Mouse (Mus musculus): ENCODE measurements around the gene Mrpl1. TPM values are rescaled to one million over a fixed set of nuclear protein-coding genes. Genes with fewer than 3 reads are reported as not detected.

Mrpl1 gene
- polyA plus RNA-seq, 1 experiment from 2014 or later, result 23.2 TPM

GRCm38 (mm10) chr5:96218648-96219047, 9.4 kb downstream of the Mrpl1 start:
- Histone ChIP-seq H3K4me3 (no peak overlapping the region), H3K27ac (no peak overlapping the region), H3K36me3 (replicated peaks) (peaks cover 14% of the 10 kb centered on the region), H3K27me3 (ENCODE audit: poor library complexity, severe bottlenecking) (no peaks in the 10 kb centered on the region), H3K4me1 (peaks cover 6% of the 10 kb centered on the region), H3K9me3 (no peaks in the 10 kb centered on the region)
- 85% methylated on average over 3 of the region's 3 CpGs for WGBS
- no peak for DNase-seq (ENCODE audit: extremely low spot score, low spot score)

- no peak overlapping the region for H3K27ac ChIP-seq
- no peak for DNase-seq (ENCODE audit: extremely low spot score, low spot score)
- H3K4me1 ChIP-seq, result peaks cover 6% of the 10 kb centered on the region
- H3K4me3 ChIP-seq, result no peak overlapping the region
- H3K27me3 ChIP-seq (ENCODE audit: poor library complexity, severe bottlenecking), result no peaks in the 10 kb centered on the region
- WGBS, result 82% methylated on average over 4 of the region's 4 CpGs
- peaks cover 16% of the 10 kb centered on the region for H3K36me3 ChIP-seq (replicated peaks)
- H3K9me3 ChIP-seq, result no peaks in the 10 kb centered on the region
These were observed 10.2 kb downstream of the Mrpl1 start for GRCm38 (mm10) chr5:96219512-96219911.

- Histone ChIP-seq H3K27me3 (ENCODE audit: poor library complexity, severe bottlenecking) (no peaks in the 10 kb centered on the region), H3K4me3 (no peak overlapping the region), H3K9me3 (no peaks in the 10 kb centered on the region), H3K4me1 (peaks cover 6% of the 10 kb centered on the region), H3K27ac (no peak overlapping the region), H3K36me3 (replicated peaks) (peaks cover 23% of the 10 kb centered on the region)
- 88% methylated on average over 1 of the region's 1 CpGs for WGBS
- DNase-seq (ENCODE audit: extremely low spot score, low spot score), result no peak
These were observed 12.0 kb downstream of the Mrpl1 start for GRCm38 (mm10) chr5:96221298-96221697.

DNA sequence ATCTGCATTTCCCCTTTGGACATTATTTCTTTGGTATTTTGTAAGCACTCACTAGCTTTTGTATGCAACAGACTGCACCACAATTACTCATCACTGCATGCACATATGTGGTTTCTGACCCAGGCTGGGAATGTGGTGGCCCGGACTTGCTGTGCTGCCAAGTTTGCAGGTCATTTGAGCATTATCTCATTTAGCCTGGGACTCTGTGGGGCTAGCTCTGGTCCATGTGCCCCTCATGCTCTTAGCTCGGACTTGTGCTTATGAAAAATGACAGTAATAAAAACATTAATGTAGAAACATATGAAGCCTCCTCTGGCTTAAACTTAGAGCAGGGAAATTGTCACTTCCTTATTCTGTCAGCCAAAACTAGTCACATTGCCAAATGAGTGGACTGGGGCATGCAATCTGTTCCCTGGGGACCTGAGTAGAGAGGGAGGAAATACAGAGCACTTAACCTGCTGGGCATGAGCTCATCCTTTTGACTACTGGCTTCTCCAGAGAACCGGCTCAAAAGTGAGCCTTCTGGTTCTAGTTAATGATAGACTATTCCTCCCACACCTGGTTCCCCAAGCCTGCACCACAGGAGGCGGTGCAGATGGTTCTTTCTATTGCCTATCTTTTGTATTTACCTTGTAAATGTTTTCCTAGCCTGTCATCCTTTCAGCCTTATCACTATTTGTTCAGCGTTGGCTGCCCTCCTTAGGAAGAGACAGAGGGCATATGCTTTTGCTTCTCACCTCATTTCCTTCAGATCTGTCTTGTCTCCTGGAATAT, 12.7 kb downstream of the Mrpl1 start:
- no peak for DNase-seq (ENCODE audit: extremely low spot score, low spot score)
- no peaks in the 10 kb centered on the region for H3K9me3 ChIP-seq
- 85% methylated on average over 5 of the region's 5 CpGs for WGBS
- H3K27ac ChIP-seq, result no peak overlapping the region
- H3K36me3 ChIP-seq (replicated peaks), result peaks cover 30% of the 10 kb centered on the region
- H3K4me3 ChIP-seq, result no peak overlapping the region
- H3K4me1 ChIP-seq, result peaks cover 6% of the 10 kb centered on the region
- H3K27me3 ChIP-seq (ENCODE audit: poor library complexity, severe bottlenecking), result no peaks in the 10 kb centered on the region

GRCm38 (mm10) chr5:96222964-96223363, 13.7 kb downstream of the Mrpl1 start:
- Histone ChIP-seq H3K27me3 (ENCODE audit: poor library complexity, severe bottlenecking) (no peaks in the 10 kb centered on the region), H3K27ac (no peak overlapping the region), H3K4me1 (peaks cover 6% of the 10 kb centered on the region), H3K9me3 (no peaks in the 10 kb centered on the region), H3K4me3 (no peak overlapping the region), H3K36me3 (replicated peaks) (peaks cover 36% of the 10 kb centered on the region)
- DNase-seq (ENCODE audit: extremely low spot score, low spot score), result no peak
- WGBS, result 97% methylated on average over 3 of the region's 3 CpGs

- Histone ChIP-seq H3K4me1 (no peaks in the 10 kb centered on the region), H3K36me3 (replicated peaks) (peaks cover 55% of the 10 kb centered on the region), H3K4me3 (no peak overlapping the region), H3K27me3 (ENCODE audit: poor library complexity, severe bottlenecking) (no peaks in the 10 kb centered on the region), H3K27ac (no peak overlapping the region), H3K9me3 (no peaks in the 10 kb centered on the region)
- WGBS, result 98% methylated on average over 8 of the region's 8 CpGs
- DNase-seq (ENCODE audit: extremely low spot score, low spot score), result no peak
These were observed 17.2 kb downstream of the Mrpl1 start for GRCm38 (mm10) chr5:96226490-96226889.

DNA sequence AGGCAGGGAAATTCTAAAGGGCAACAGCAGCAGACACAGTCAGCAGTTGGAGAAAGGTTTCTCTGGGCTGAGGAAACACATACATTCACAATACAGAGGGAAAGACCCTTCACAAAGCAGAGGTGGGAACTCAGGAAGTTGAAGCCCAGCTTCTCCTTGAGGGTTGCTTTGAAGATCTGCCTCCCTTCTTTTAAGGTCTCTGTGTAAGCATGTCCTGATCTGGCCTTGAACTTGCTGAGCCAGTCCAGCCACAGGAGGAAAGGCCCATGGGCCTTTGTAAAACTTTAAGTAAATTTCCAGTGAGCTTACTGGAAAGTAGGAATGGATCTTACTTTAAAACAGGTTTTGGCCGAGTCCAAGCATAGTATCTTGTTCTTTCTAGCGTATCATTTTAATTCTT, 19.7 kb downstream of the Mrpl1 start:
- 95% methylated on average over 2 of the region's 2 CpGs for WGBS
- H3K4me3 ChIP-seq, result no peak overlapping the region
- no peak for DNase-seq (ENCODE audit: extremely low spot score, low spot score)
- H3K27me3 ChIP-seq (ENCODE audit: poor library complexity, severe bottlenecking), result no peaks in the 10 kb centered on the region
- H3K4me1 ChIP-seq, result no peaks in the 10 kb centered on the region
- no peak overlapping the region for H3K27ac ChIP-seq
- H3K36me3 ChIP-seq (replicated peaks), result peaks cover 67% of the 10 kb centered on the region
- H3K9me3 ChIP-seq, result no peaks in the 10 kb centered on the region

DNA sequence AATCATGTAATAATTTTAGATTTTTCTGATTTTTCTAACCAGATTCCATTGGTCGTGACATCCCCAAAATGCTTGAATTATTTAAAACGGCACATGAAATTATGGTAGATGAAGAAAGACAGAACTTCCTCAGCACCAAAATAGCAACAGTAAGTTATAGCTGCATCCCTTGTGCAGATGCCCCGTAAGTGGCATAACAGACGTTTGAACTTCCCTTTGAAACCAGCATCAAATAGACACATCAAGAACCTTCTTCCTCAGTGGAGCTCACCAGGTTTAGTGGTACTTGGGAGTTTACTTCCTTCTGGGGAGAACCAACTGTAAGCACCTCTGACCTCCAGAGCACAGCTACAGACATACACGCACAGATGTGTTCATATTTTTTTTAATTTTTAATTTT, 29.5 kb downstream of the Mrpl1 start:
- no peak overlapping the region for H3K4me3 ChIP-seq
- no peaks in the 10 kb centered on the region for H3K9me3 ChIP-seq
- no peak for DNase-seq (ENCODE audit: extremely low spot score, low spot score)
- 97% methylated on average over 5 of the region's 5 CpGs for WGBS
- H3K36me3 ChIP-seq (replicated peaks), result peaks cover 41% of the 10 kb centered on the region
- no peaks in the 10 kb centered on the region for H3K4me1 ChIP-seq
- no peak overlapping the region for H3K27ac ChIP-seq
- H3K27me3 ChIP-seq (ENCODE audit: poor library complexity, severe bottlenecking), result no peaks in the 10 kb centered on the region

DNA sequence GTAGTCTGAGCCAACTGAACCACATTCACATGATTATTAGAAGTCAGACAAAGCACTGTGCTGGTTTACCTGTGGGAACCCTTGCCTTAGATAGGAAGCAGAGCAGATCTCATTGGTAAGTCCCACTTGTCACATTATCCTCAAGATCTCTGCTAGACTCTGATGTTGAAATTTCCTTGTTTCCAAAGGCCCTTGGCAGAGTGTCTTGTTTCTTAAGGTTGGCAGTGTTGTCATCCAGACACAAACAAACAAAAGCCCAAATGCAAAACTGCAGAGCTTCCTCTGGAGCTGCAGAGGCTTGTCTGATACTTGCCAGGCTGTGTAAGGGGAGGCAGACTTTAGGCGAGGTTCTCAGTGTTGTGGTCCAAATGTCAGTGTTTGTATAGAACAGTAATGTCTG, 31.6 kb downstream of the Mrpl1 start:
- Histone ChIP-seq H3K27ac (no peak overlapping the region), H3K4me3 (no peak overlapping the region), H3K4me1 (no peaks in the 10 kb centered on the region), H3K9me3 (no peaks in the 10 kb centered on the region), H3K36me3 (replicated peaks) (peaks cover 32% of the 10 kb centered on the region), H3K27me3 (ENCODE audit: poor library complexity, severe bottlenecking) (no peaks in the 10 kb centered on the region)
- 94% methylated on average over 1 of the region's 1 CpGs for WGBS
- DNase-seq (ENCODE audit: extremely low spot score, low spot score), result no peak

- no peaks in the 10 kb centered on the region for H3K9me3 ChIP-seq
- no peak overlapping the region for H3K27ac ChIP-seq
- no peak overlapping the region for H3K4me3 ChIP-seq
- WGBS, result 81% methylated on average over 1 of the region's 1 CpGs
- H3K36me3 ChIP-seq (replicated peaks), result peaks cover 17% of the 10 kb centered on the region
- H3K4me1 ChIP-seq, result no peaks in the 10 kb centered on the region
- no peaks in the 10 kb centered on the region for H3K27me3 ChIP-seq (ENCODE audit: poor library complexity, severe bottlenecking)
- no peak for DNase-seq (ENCODE audit: extremely low spot score, low spot score)
These were observed 35.2 kb downstream of the Mrpl1 start for GRCm38 (mm10) chr5:96244511-96244910.

DNA sequence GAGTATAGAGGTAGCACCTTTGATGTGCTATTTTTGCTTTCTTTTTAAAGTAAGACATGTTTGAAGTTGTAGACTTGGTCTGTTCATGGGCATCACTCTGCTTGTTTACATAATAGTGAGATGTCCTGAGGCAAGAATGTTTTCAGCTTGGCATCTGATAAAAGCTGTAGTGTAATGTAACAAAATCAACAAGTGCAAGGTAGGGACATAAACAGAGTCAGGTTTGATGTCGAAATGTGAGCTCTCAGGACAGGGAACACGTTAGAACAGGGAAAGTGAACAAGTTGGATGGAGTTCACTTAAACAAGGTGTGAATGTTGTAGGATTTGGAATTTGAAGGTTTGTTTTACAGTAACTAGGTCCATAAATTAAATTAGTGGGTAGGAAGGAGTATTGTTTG, 44.7 kb downstream of the Mrpl1 start:
- 75% methylated on average over 2 of the region's 2 CpGs for WGBS
- Histone ChIP-seq H3K9me3 (no peaks in the 10 kb centered on the region), H3K36me3 (replicated peaks) (0 out of 2 replicates have a peak, but pooled peaks cover 2% of the 10 kb centered on the region), H3K4me1 (no peaks in the 10 kb centered on the region), H3K27ac (no peak overlapping the region), H3K4me3 (no peak overlapping the region), H3K27me3 (ENCODE audit: poor library complexity, severe bottlenecking) (no peaks in the 10 kb centered on the region)
- DNase-seq (ENCODE audit: extremely low spot score, low spot score), result no peak

GRCm38 (mm10) chr5:96255166-96255565, 45.9 kb downstream of the Mrpl1 start:
- Histone ChIP-seq H3K36me3 (replicated peaks) (0 out of 2 replicates have a peak, but pooled peaks cover 3% of the 10 kb centered on the region), H3K27me3 (ENCODE audit: poor library complexity, severe bottlenecking) (no peaks in the 10 kb centered on the region), H3K9me3 (no peaks in the 10 kb centered on the region), H3K27ac (no peak overlapping the region), H3K4me3 (no peak overlapping the region), H3K4me1 (no peaks in the 10 kb centered on the region)
- 88% methylated on average over 3 of the region's 3 CpGs for WGBS
- DNase-seq (ENCODE audit: extremely low spot score, low spot score), result no peak

- H3K4me1 ChIP-seq, result no peaks in the 10 kb centered on the region
- no peaks in the 10 kb centered on the region for H3K27me3 ChIP-seq (ENCODE audit: poor library complexity, severe bottlenecking)
- no peaks in the 10 kb centered on the region for H3K9me3 ChIP-seq
- WGBS, result 92% methylated on average over 5 of the region's 5 CpGs
- H3K36me3 ChIP-seq (replicated peaks), result peaks cover 12% of the 10 kb centered on the region
- H3K4me3 ChIP-seq, result no peak overlapping the region
- DNase-seq (ENCODE audit: extremely low spot score, low spot score), result no peak
- H3K27ac ChIP-seq, result no peak overlapping the region
These were observed 48.9 kb downstream of the Mrpl1 start for GRCm38 (mm10) chr5:96258210-96258609.
